Mouse (Mus musculus): ENCODE data around the gene Ubald2.

DNA sequence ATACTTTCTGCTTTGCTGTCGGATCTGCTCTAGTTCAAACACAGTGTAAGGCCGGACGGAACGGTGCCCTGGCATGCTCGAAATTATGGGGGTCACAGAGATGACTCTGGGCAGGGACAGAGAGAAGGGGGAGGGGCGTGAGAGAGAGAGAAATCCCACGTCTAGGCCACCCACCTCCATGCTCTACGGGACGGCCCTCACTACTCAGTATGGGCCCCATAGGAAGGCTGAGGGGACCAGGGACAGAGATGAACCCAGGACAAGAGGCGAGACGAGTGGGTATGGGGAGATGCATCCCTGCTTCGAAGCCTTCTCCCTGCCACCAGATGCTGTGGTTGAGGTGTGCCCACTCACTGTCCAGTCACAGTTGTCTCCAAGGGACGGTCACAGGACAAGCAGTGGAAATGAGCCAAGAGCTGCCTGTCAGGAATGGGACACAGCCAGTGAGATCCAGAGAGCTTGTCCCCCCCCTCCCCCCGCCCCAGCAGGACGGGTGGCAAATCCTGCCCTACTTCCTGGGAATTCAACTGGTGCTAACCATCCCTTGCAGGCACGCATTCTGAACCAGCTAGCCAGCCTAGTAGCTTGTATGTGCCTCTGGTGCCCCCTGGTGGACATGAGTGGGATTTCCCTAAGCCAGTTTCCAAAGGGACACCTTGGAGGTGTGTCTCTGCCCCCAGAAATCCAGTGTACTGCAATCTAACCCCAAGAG, 11.9 kb downstream of the Ubald2 start:
- TF ChIP-seq CTCF (IDR thresholded peaks at IDR 0.05; ENCODE audit: borderline replicate concordance, insufficient read depth, low read depth, low read length), result peak; percentile 99
- no peak for TF ChIP-seq POLR2A (IDR thresholded peaks at IDR 0.05; ENCODE audit: borderline replicate concordance, insufficient read depth, low read length)
